Mouse (Mus musculus): ENCODE measurements around the gene Acmsd. TPM values are rescaled to one million over a fixed set of nuclear protein-coding genes. Genes with fewer than 3 reads are reported as not detected.

Gene Acmsd
- total RNA-seq, 1 experiment = 0.09 TPM

DNA sequence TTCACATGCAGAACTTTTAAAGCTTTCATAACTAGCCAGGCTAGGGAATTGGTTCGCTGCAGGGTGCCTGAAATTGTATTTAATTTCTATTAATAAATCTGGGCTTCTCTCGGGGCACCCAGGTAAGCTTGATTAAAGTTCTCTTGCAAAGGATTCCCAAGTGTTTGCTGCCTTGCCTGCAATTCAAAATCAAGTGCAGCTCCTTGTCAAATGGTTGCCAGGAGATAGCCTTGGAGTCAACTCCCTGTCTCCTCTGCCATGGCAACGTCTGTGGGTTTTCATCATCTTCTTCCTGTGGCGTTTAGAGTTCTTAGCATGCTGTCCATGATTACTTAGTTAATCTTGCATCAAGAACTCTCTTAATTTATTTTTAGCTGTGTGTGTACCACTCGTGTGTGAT is 22.9 kb upstream of the Acmsd start:
- DNase-seq (ENCODE audit: low read depth, low spot score) = no peak
- in situ Hi-C loops (cut with MboI; ENCODE audit: low sequenced_read_pairs in 2 of 2, unreplicated experiment in 2 of 2) = no loop called here
- H3K4me1 ChIP-seq (ENCODE audit: control insufficient read depth in 2 of 2, insufficient read depth in 2 of 2, low read length in 2 of 2, poor library complexity in 1 of 2) = no peaks in the 10 kb centered on the region
- H3K4me3 ChIP-seq (ENCODE audit: insufficient read depth in 1 of 2, low read depth in 1 of 2, low read length in 2 of 2, poor library complexity in 1 of 2, severe bottlenecking in 1 of 2) = no peak overlapping the region
- H3K27ac ChIP-seq (ENCODE audit: insufficient read depth, low read depth, low read length, poor library complexity, severe bottlenecking) = no peak overlapping the region
- no peaks in the 10 kb centered on the region for H3K9me3 ChIP-seq (ENCODE audit: control insufficient read depth, insufficient read depth, low read depth, low read length)
- H3K36me3 ChIP-seq (ENCODE audit: control insufficient read depth, insufficient read depth, low read length, poor library complexity, severe bottlenecking) = no peaks in the 10 kb centered on the region
- no peak overlapping the region for H3K9ac ChIP-seq (ENCODE audit: insufficient read depth, low read depth, low read length, poor library complexity, severe bottlenecking)
- TF ChIP-seq HCFC1 (IDR thresholded peaks at IDR 0.05; ENCODE audit: borderline replicate concordance, insufficient read depth, low read length) = no peak
- TF ChIP-seq CHD2 (IDR thresholded peaks at IDR 0.05; ENCODE audit: low read depth, low read length) = no peak
- TF ChIP-seq ZNF384 (IDR thresholded peaks at IDR 0.05; ENCODE audit: low read depth, low read length) = no peak
- TF ChIP-seq ZC3H11A (IDR thresholded peaks at IDR 0.05; ENCODE audit: borderline replicate concordance, low read depth, low read length) = no peak
- no peak for TF ChIP-seq MAFK (IDR thresholded peaks at IDR 0.05; ENCODE audit: insufficient read depth, low read depth, low read length)

- no peak for DNase-seq (ENCODE audit: low read depth, low spot score)
- no peak overlapping the region for H3K9ac ChIP-seq (ENCODE audit: insufficient read depth, low read depth, low read length, poor library complexity, severe bottlenecking)
- in situ Hi-C loops (cut with MboI; ENCODE audit: low sequenced_read_pairs in 2 of 2, unreplicated experiment in 2 of 2) = no loop called here
- H3K27ac ChIP-seq (ENCODE audit: insufficient read depth, low read depth, low read length, poor library complexity, severe bottlenecking) = no peak overlapping the region
- H3K4me1 ChIP-seq (ENCODE audit: control insufficient read depth in 2 of 2, insufficient read depth in 2 of 2, low read length in 2 of 2, poor library complexity in 1 of 2) = no peaks in the 10 kb centered on the region
- TF ChIP-seq CHD2 (IDR thresholded peaks at IDR 0.05; ENCODE audit: low read depth, low read length) (no peak), MAFK (IDR thresholded peaks at IDR 0.05; ENCODE audit: insufficient read depth, low read depth, low read length) (no peak), ZNF384 (IDR thresholded peaks at IDR 0.05; ENCODE audit: low read depth, low read length) (no peak), HCFC1 (IDR thresholded peaks at IDR 0.05; ENCODE audit: borderline replicate concordance, insufficient read depth, low read length) (no peak), ZC3H11A (IDR thresholded peaks at IDR 0.05; ENCODE audit: borderline replicate concordance, low read depth, low read length) (no peak)
- H3K4me3 ChIP-seq (ENCODE audit: insufficient read depth in 1 of 2, low read depth in 1 of 2, low read length in 2 of 2, poor library complexity in 1 of 2, severe bottlenecking in 1 of 2) = no peak overlapping the region
- no peaks in the 10 kb centered on the region for H3K36me3 ChIP-seq (ENCODE audit: control insufficient read depth, insufficient read depth, low read length, poor library complexity, severe bottlenecking)
- H3K9me3 ChIP-seq (ENCODE audit: control insufficient read depth, insufficient read depth, low read depth, low read length) = no peaks in the 10 kb centered on the region
These were observed 12.8 kb upstream of the Acmsd start for GRCm38 (mm10) chr1:127716441-127716840.

GRCm38 (mm10) chr1:127718290-127718689 is 10.9 kb upstream of the Acmsd start:
- no peaks in the 10 kb centered on the region for H3K9me3 ChIP-seq (ENCODE audit: control insufficient read depth, insufficient read depth, low read depth, low read length)
- no peak for DNase-seq (ENCODE audit: low read depth, low spot score)
- in situ Hi-C loops (cut with MboI; ENCODE audit: low sequenced_read_pairs in 2 of 2, unreplicated experiment in 2 of 2) = no loop called here

DNA sequence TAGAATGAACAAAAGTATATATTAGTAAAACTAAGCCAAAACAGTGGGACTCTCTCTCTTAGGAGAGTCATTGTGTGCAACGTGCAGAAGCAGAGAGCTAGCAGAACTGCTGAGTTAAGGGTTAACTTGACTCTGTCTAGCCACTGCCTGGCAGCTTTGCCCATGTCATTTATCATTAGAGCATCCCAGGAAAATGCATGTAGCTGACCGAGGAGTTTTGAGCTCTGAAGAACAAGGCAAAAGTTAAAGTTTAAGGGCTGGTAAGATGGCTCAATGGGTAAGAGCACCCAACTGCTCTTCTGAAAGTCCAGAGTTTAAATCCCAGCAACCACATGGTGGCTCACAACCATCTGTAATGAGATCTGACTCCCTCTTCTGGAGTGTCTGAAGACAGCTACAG is 5.6 kb upstream of the Acmsd start:
- no peak for TF ChIP-seq ZC3H11A (IDR thresholded peaks at IDR 0.05; ENCODE audit: borderline replicate concordance, low read depth, low read length)
- no peak for DNase-seq (ENCODE audit: low read depth, low spot score)
- in situ Hi-C loops (cut with MboI; ENCODE audit: low sequenced_read_pairs in 2 of 2, unreplicated experiment in 2 of 2) = no loop called here

More at GRCm38 (mm10) chr1:127718290-127718689, 10.9 kb upstream of the Acmsd start:
- H3K4me1 ChIP-seq (ENCODE audit: control insufficient read depth in 2 of 2, insufficient read depth in 2 of 2, low read length in 2 of 2, poor library complexity in 1 of 2) = no peaks in the 10 kb centered on the region
- TF ChIP-seq CHD2 (IDR thresholded peaks at IDR 0.05; ENCODE audit: low read depth, low read length) = no peak
- TF ChIP-seq ZC3H11A (IDR thresholded peaks at IDR 0.05; ENCODE audit: borderline replicate concordance, low read depth, low read length) = no peak
- TF ChIP-seq MAFK (IDR thresholded peaks at IDR 0.05; ENCODE audit: insufficient read depth, low read depth, low read length) = no peak
- no peak for TF ChIP-seq HCFC1 (IDR thresholded peaks at IDR 0.05; ENCODE audit: borderline replicate concordance, insufficient read depth, low read length)
- no peak for TF ChIP-seq ZNF384 (IDR thresholded peaks at IDR 0.05; ENCODE audit: low read depth, low read length)
- no peak overlapping the region for H3K27ac ChIP-seq (ENCODE audit: insufficient read depth, low read depth, low read length, poor library complexity, severe bottlenecking)
- no peak overlapping the region for H3K4me3 ChIP-seq (ENCODE audit: insufficient read depth in 1 of 2, low read depth in 1 of 2, low read length in 2 of 2, poor library complexity in 1 of 2, severe bottlenecking in 1 of 2)
- no peak overlapping the region for H3K9ac ChIP-seq (ENCODE audit: insufficient read depth, low read depth, low read length, poor library complexity, severe bottlenecking)
- no peaks in the 10 kb centered on the region for H3K36me3 ChIP-seq (ENCODE audit: control insufficient read depth, insufficient read depth, low read length, poor library complexity, severe bottlenecking)

DNA sequence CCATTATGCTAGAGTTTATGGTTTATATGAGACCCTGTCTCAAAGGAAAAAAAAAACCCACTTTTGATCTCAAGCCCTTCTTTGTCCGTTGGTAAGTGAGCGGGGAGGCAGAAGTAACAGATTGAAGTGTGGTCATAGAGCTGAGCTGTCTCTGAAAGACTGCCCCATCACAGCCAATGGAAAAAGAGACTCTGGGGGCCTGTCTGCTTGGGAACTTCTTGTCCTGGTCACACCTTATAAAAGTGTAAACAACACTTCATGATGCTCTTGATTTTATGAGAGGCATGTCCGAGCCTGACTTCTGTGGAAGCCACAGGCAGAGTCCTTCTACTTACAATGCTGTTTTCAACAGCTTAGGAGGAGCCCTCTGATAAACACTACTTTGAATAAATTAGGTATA is 1.9 kb downstream of the Acmsd start:
- in situ Hi-C loops (cut with MboI; ENCODE audit: low sequenced_read_pairs in 2 of 2, unreplicated experiment in 2 of 2) = no loop called here
- H3K4me1 ChIP-seq (ENCODE audit: control insufficient read depth in 2 of 2, insufficient read depth in 2 of 2, low read length in 2 of 2, poor library complexity in 1 of 2) = no peaks in the 10 kb centered on the region
- no peaks in the 10 kb centered on the region for H3K9me3 ChIP-seq (ENCODE audit: control insufficient read depth, insufficient read depth, low read depth, low read length)
- H3K36me3 ChIP-seq (ENCODE audit: control insufficient read depth, insufficient read depth, low read length, poor library complexity, severe bottlenecking) = no peaks in the 10 kb centered on the region
- H3K9ac ChIP-seq (ENCODE audit: insufficient read depth, low read depth, low read length, poor library complexity, severe bottlenecking) = no peak overlapping the region
- no peak for DNase-seq (ENCODE audit: low read depth, low spot score)
- H3K27ac ChIP-seq (ENCODE audit: insufficient read depth, low read depth, low read length, poor library complexity, severe bottlenecking) = no peak overlapping the region
- H3K4me3 ChIP-seq (ENCODE audit: insufficient read depth in 1 of 2, low read depth in 1 of 2, low read length in 2 of 2, poor library complexity in 1 of 2, severe bottlenecking in 1 of 2) = no peak overlapping the region
- TF ChIP-seq ZNF384 (IDR thresholded peaks at IDR 0.05; ENCODE audit: low read depth, low read length) = no peak
- TF ChIP-seq ZC3H11A (IDR thresholded peaks at IDR 0.05; ENCODE audit: borderline replicate concordance, low read depth, low read length) = no peak
- TF ChIP-seq CHD2 (IDR thresholded peaks at IDR 0.05; ENCODE audit: low read depth, low read length) = no peak
- no peak for TF ChIP-seq HCFC1 (IDR thresholded peaks at IDR 0.05; ENCODE audit: borderline replicate concordance, insufficient read depth, low read length)
- TF ChIP-seq MAFK (IDR thresholded peaks at IDR 0.05; ENCODE audit: insufficient read depth, low read depth, low read length) = no peak

More for the DNA sequence above, 5.6 kb upstream of the Acmsd start:
- H3K36me3 ChIP-seq (ENCODE audit: control insufficient read depth, insufficient read depth, low read length, poor library complexity, severe bottlenecking) = no peaks in the 10 kb centered on the region
- H3K27ac ChIP-seq (ENCODE audit: insufficient read depth, low read depth, low read length, poor library complexity, severe bottlenecking) = no peak overlapping the region
- H3K9me3 ChIP-seq (ENCODE audit: control insufficient read depth, insufficient read depth, low read depth, low read length) = no peaks in the 10 kb centered on the region
- no peak overlapping the region for H3K4me3 ChIP-seq (ENCODE audit: insufficient read depth in 1 of 2, low read depth in 1 of 2, low read length in 2 of 2, poor library complexity in 1 of 2, severe bottlenecking in 1 of 2)
- no peaks in the 10 kb centered on the region for H3K4me1 ChIP-seq (ENCODE audit: control insufficient read depth in 2 of 2, insufficient read depth in 2 of 2, low read length in 2 of 2, poor library complexity in 1 of 2)
- H3K9ac ChIP-seq (ENCODE audit: insufficient read depth, low read depth, low read length, poor library complexity, severe bottlenecking) = no peak overlapping the region
